Comparison of ENCODE assay signal across 9 mouse cellular contexts in genomic region chr4:133024404-133024803, GRCm38 (mm10). TPM values are rescaled to one million over a fixed set of nuclear protein-coding genes. Genes with fewer than 3 reads are reported as not detected.
DNase-seq lines count a peak whose midpoint lies in the region; ATAC-seq and TF ChIP-seq lines count a peak whose summit lies in the region.
"Had no signal": no experiment of that assay in that cellular context is flagged by ENCODE, and none has a peak within 500 bp of the region (broad histone marks: within the 10 kb centered on the region; RNA-seq: fewer than 3 reads in every experiment).

No protein-coding gene starts in this region.

- 19% methylated on average over 4 of the region's 4 CpGs for WGBS in lung, embryonic 15.5 days
- 29% methylated on average over 4 of the region's 4 CpGs for WGBS in limb, embryonic 12.5 days
- 29% methylated on average over 3 of the region's 4 CpGs for WGBS in stomach, embryonic 16.5 days

- ATAC-seq in lung, embryonic 15.5 days (ENCODE audit: borderline replicate concordance, extremely low read depth, low FRiP score, low TSS enrichment): no peak
- ATAC-seq in limb, embryonic 12.5 days (ENCODE audit: insufficient number of reproducible peaks, insufficient read depth, low FRiP score, low TSS enrichment, low read depth): no peak
- no peak for ATAC-seq in stomach, embryonic 16.5 days (ENCODE audit: insufficient read depth, low FRiP score)
- ATAC-seq in CD4-positive, CD25-positive, alpha-beta regulatory T cell, adult 4 months: no peak

- H3K4me1 ChIP-seq in lung, embryonic 15.5 days: peaks cover 77% of the 10 kb centered on the region
- peaks cover 87% of the 10 kb centered on the region for H3K4me1 ChIP-seq in limb, embryonic 12.5 days (replicated peaks)
- H3K4me1 ChIP-seq in stomach, embryonic 16.5 days (ENCODE audit: control insufficient read depth, insufficient read depth, low read length): peaks cover 71% of the 10 kb centered on the region

- H3K9me3 ChIP-seq in lung, embryonic 15.5 days: no peaks in the 10 kb centered on the region
- H3K9me3 ChIP-seq in limb, embryonic 12.5 days: no peaks in the 10 kb centered on the region
- H3K9me3 ChIP-seq in stomach, embryonic 16.5 days (replicated peaks; ENCODE audit: control insufficient read depth, low read length): no peaks in the 10 kb centered on the region
- H3K9me3 ChIP-seq: liver, embryonic 13.5 days had no signal

- no peak overlapping the region for H3K4me2 ChIP-seq in lung, embryonic 15.5 days
- H3K4me2 ChIP-seq in limb, embryonic 12.5 days: no peak overlapping the region
- H3K4me2 ChIP-seq in stomach, embryonic 16.5 days (ENCODE audit: low read depth, low read length): peak overlapping the region; percentile 27; the same call in 1 of the 2 replicates
- H3K4me2 ChIP-seq: liver, embryonic 13.5 days had no signal

- H3K36me3 ChIP-seq in lung, embryonic 15.5 days: no peaks in the 10 kb centered on the region
- peaks cover 39% of the 10 kb centered on the region for H3K36me3 ChIP-seq in limb, embryonic 12.5 days
- H3K36me3 ChIP-seq in stomach, embryonic 16.5 days (ENCODE audit: control insufficient read depth, insufficient read depth, low read length): no peaks in the 10 kb centered on the region
- H3K36me3 ChIP-seq: liver, embryonic 13.5 days had no signal

- H3K9ac ChIP-seq in lung, embryonic 15.5 days: 0 out of 2 replicates have a peak overlapping the region, but pooled peaks have one; percentile 2
- H3K9ac ChIP-seq in limb, embryonic 12.5 days (replicated peaks): no peak overlapping the region
- H3K9ac ChIP-seq in stomach, embryonic 16.5 days (ENCODE audit: low read length): peak overlapping the region; percentile 38; the same call in 1 of the 2 replicates
- H3K9ac ChIP-seq: liver, embryonic 13.5 days had no signal

- no peak for TF ChIP-seq CTCF in gastrocnemius, adult 2 months (IDR thresholded peaks at IDR 0.05)

- H3K4me3 ChIP-seq in gastrocnemius, adult 2 months: peak overlapping the region; percentile 51
- no peak overlapping the region for H3K4me3 ChIP-seq in lung, embryonic 15.5 days
- no peak overlapping the region for H3K4me3 ChIP-seq in limb, embryonic 12.5 days (replicated peaks)
- no peak overlapping the region for H3K4me3 ChIP-seq in stomach, embryonic 16.5 days (replicated peaks; ENCODE audit: low read length)
- H3K4me3 ChIP-seq: liver, embryonic 13.5 days had no signal

- intact Hi-C loops in gastrocnemius, adult 2 months (cut with DNase I): no loop called here
- intact Hi-C loops in gastrocnemius, postnatal 14 days (cut with DNase I; ENCODE audit: low total_unique reads): no loop called here

- H3K27ac ChIP-seq in gastrocnemius, adult 2 months: peak overlapping the region; percentile 83
- H3K27ac ChIP-seq in lung, embryonic 15.5 days: peak overlapping the region; percentile 70
- H3K27ac ChIP-seq in limb, embryonic 12.5 days: peak overlapping the region; percentile 57
- peak overlapping the region; percentile 90 for H3K27ac ChIP-seq in stomach, embryonic 16.5 days (ENCODE audit: low read length)
- H3K27ac ChIP-seq: liver, embryonic 13.5 days had no signal

- H3K27me3 ChIP-seq in lung, embryonic 15.5 days: no peaks in the 10 kb centered on the region
- no peaks in the 10 kb centered on the region for H3K27me3 ChIP-seq in limb, embryonic 12.5 days
- H3K27me3 ChIP-seq in stomach, embryonic 16.5 days (ENCODE audit: control insufficient read depth, insufficient read depth, low read length): no peaks in the 10 kb centered on the region
- H3K27me3 ChIP-seq: liver, embryonic 13.5 days had no signal

- DNase-seq in gastrocnemius, adult 2 months: peak; percentile 26
- no peak for DNase-seq in gastrocnemius, adult 8-10 months (ENCODE audit: low spot score in 2 of 2)
- DNase-seq in lung, postnatal 36 days: no peak
- DNase-seq in gastrocnemius, postnatal 14 days: no peak
- DNase-seq: liver, embryonic 13.5 days had no signal

RNA-seq across cellular contexts. Expression of gene Ahdc1, which starts 13.3 kb away (rescaled TPM):
- 10 to 100 TPM; 30.2 to 55.1 TPM for total RNA-seq in gastrocnemius, adult 2 months (2021)
- total RNA-seq in gastrocnemius, adult 8-10 months (2022): 10 to 100 TPM; 26.3 to 32.9 (median 28.9) TPM
- polyA plus RNA-seq in lung, embryonic 15.5 days (2015; fragmentation: Nextera tagmentation; extraction: Ambion mirVana): 8.5 and 10.5 TPM in 2 replicates
- 13.2 and 14.5 TPM in 2 replicates for polyA plus RNA-seq in limb, embryonic 12.5 days (2016; fragmentation: Nextera tagmentation; extraction: Ambion mirVana)
- polyA plus RNA-seq in stomach, embryonic 16.5 days (2015; fragmentation: Nextera tagmentation; extraction: Ambion mirVana): 4.9 and 7.1 TPM in 2 replicates
- polyA plus RNA-seq in CD4-positive, CD25-positive, alpha-beta regulatory T cell, adult 4 months (2017; shearing (Covaris generic)): 1 to 10 TPM; 2.6 to 3.7 TPM
- total RNA-seq in gastrocnemius, postnatal 14 days (2021): 10 to 100 TPM; 37.1 to 56.1 TPM

RNA-seq across cellular contexts. Expression of gene Fgr, which starts 50.5 kb away (rescaled TPM):
- under 1 TPM in 1 of 2 experiments, not detected in 1; 0.06 TPM for total RNA-seq in gastrocnemius, adult 2 months (2021)
- total RNA-seq in gastrocnemius, adult 8-10 months (2022): not detected
- 0.69 and 0.74 TPM in 2 replicates for polyA plus RNA-seq in lung, embryonic 15.5 days (2015; fragmentation: Nextera tagmentation; extraction: Ambion mirVana)
- 0.26 and 0.36 TPM in 2 replicates for polyA plus RNA-seq in limb, embryonic 12.5 days (2016; fragmentation: Nextera tagmentation; extraction: Ambion mirVana)
- 1.2 and 1.8 TPM in 2 replicates for polyA plus RNA-seq in stomach, embryonic 16.5 days (2015; fragmentation: Nextera tagmentation; extraction: Ambion mirVana)
- polyA plus RNA-seq in CD4-positive, CD25-positive, alpha-beta regulatory T cell, adult 4 months (2017; shearing (Covaris generic)): 1 to 10 TPM; 3.7 to 8.2 TPM
- under 1 TPM; 0.10 to 0.16 TPM for total RNA-seq in gastrocnemius, postnatal 14 days (2021)
